Mouse (Mus musculus) testis, adult 2 months (tissue): ENCODE measurements around the gene Gsg1l.

Experiments used
- CTCF ChIP-seq: fragments of 200-500 bp; IDR thresholded peaks from 2 replicates; pipeline ENCODE4 v1.5.1; 2012; ENCODE audit warnings: low read depth, mild to moderate bottlenecking, inconsistent platforms, low read length, moderate library complexity; ENCODE audit not compliant: control insufficient read depth, insufficient read depth, insufficient replicate concordance
- POLR2A ChIP-seq: fragments of 200-500 bp; IDR thresholded peaks from 2 replicates; pipeline ENCODE4 v1.6.1; 2012; ENCODE audit warnings: low read depth, mild to moderate bottlenecking, inconsistent platforms, low read length, moderate library complexity; ENCODE audit not compliant: control insufficient read depth

- no peak for TF ChIP-seq CTCF
- no peak for TF ChIP-seq POLR2A
Measured at GRCm38 (mm10) chr7:125972174-125972672, 110.0 kb downstream of the Gsg1l start.
